Comparison of ENCODE assay signal across 1 mouse cellular context in the genomic region with DNA sequence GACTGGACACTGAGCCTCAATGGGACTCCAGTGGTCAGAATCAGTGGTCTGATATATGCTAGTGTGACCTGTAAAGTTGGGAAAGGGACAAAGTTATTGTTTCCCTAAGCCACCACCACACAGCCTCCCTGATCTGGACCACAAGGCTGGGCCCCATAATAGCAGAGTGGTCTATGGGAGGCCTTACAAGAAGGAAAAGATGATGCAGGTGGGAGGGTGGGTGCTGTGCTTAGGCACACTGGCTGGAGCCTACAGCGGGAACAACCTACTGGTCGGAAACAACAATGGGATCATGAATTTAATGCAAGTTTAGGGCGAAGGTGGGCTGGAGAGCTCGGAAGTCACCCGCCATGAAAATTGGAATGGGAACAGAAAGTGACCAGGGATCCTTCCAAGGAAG.
TF ChIP-seq lines count a peak whose summit lies in the region.

No protein-coding gene starts in this region.

TF ChIP-seq in myocyte, 11 proteins besides CTCF, POLR2A, EP300 and RAD21:
- TF ChIP-seq MYOG (IDR thresholded peaks at IDR 0.05; ENCODE audit: control insufficient read depth in 1 of 3, insufficient read depth in 1 of 3, insufficient read length in 2 of 3, low read depth in 2 of 3) = no peak
- TF ChIP-seq MYOD1 (IDR thresholded peaks at IDR 0.05; ENCODE audit: control insufficient read depth in 1 of 3, insufficient read length in 2 of 3, low read depth in 2 of 3) = no peak
- TF ChIP-seq E2F4 (IDR thresholded peaks at IDR 0.05; ENCODE audit: insufficient read depth) = no peak
- no peak for TF ChIP-seq POLR2AphosphoS2 (IDR thresholded peaks at IDR 0.05; ENCODE audit: insufficient read length, low read depth)
- no peak for TF ChIP-seq MAX (IDR thresholded peaks at IDR 0.05; ENCODE audit: low read depth)
- TF ChIP-seq SRF (IDR thresholded peaks at IDR 0.05; ENCODE audit: control insufficient read depth, insufficient read length, low read depth) = no peak
- TF ChIP-seq USF1 (IDR thresholded peaks at IDR 0.05; ENCODE audit: low read depth) = no peak
- no peak for TF ChIP-seq CEBPB (IDR thresholded peaks at IDR 0.05; ENCODE audit: insufficient read depth, poor library complexity, severe bottlenecking)
- TF ChIP-seq REST (IDR thresholded peaks at IDR 0.05; ENCODE audit: insufficient read depth, insufficient read length) = no peak
- TF ChIP-seq TCF12 (IDR thresholded peaks at IDR 0.05; ENCODE audit: insufficient read depth, poor library complexity, severe bottlenecking) = no peak
- no peak for TF ChIP-seq TCF3 (IDR thresholded peaks at IDR 0.05; ENCODE audit: insufficient read length, low read depth)
